Mouse (Mus musculus): Measurements from ENCODE around the gene Lnx2. TPM values are rescaled to one million over a fixed set of nuclear protein-coding genes. Genes with fewer than 3 reads are reported as not detected.
A peak's percentile ranks its signal among the peaks of the same experiment; 100 is the strongest.

Gene Lnx2
- polyA plus RNA-seq, 1 experiment from 2014 or later, result 4.7 TPM

DNA sequence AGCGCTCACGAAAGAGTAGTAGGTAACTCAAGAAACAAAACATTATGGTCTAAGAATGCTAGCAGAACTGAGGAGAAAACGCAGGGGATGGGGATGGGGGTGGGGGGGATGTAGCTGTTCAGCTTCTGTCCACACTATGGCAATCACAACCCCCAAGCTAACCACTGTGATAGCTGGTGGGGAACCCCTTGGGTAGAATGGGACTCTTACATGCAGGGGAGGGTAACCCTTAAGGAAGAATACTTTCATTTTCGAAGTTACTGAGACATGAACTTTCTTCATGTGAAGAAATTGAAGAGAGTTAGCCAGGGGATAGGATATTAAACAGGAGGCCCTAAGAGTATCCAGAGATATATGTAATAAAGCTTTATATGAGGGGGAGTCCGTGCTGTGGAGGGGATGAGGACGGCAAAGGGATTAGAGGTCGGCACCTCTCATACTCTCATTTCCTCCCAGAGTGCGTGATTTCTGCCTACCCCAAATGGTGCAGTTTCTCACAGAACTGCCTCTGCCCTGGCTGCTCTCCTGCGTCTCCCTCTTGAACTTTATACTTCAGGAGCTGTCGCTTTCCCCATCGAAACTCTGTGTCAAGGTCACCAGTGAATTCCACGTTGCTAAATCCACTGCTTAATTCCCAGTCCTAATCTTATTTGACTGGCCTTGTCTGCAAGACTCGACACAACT, 25.4 kb downstream of the Lnx2 start:
- Histone ChIP-seq H3K27me3 (no peaks in the 10 kb centered on the region), H3K27ac (replicated peaks) (no peak overlapping the region), H3K36me3 (replicated peaks) (no peaks in the 10 kb centered on the region), H3K9me3 (replicated peaks) (no peaks in the 10 kb centered on the region), H3K9ac (no peak overlapping the region), H3K4me2 (peak overlapping the region; percentile 27), H3K4me3 (replicated peaks) (no peak overlapping the region), H3K4me1 (replicated peaks) (peaks cover 62% of the 10 kb centered on the region)
- ATAC-seq (ENCODE audit: insufficient read depth), result no peak
- 56% methylated on average over 13 of the region's 13 CpGs for WGBS (ENCODE audit: insufficient replicate concordance)

DNA sequence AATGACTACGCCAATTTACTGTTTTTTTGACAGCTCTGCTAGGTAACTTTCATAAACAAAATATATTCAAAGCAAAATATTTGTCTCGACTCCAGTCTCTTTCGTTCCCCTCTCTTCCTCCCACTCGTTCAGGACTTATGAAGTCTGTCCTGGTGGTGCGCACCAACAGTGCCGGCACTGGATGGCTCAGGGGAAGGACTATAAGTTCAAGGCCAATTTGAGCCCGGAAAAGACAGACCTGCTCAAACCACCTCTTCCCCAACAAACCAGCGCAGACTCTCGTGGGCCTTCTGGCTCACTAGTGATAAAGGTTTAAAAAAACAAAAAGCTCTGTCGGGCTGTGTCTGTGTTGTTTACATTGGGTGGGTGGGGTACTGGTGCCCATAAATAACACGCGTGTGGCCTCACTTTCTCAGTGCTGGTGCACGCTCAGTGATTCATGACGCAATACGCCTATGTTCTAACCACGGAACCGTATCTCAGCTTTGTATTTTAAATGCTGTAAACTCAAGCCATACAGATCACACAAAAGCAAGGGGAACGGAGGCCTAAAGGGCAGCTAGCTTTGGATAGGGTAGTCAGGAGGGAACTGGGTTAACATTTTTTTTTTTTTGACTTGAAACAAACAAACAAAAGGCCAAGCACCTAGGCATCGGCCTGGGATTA, 26.7 kb downstream of the Lnx2 start:
- no peak for ATAC-seq (ENCODE audit: insufficient read depth)
- Histone ChIP-seq H3K9me3 (replicated peaks) (no peaks in the 10 kb centered on the region), H3K4me1 (replicated peaks) (peaks cover 53% of the 10 kb centered on the region), H3K27me3 (no peaks in the 10 kb centered on the region), H3K4me2 (no peak overlapping the region), H3K9ac (no peak overlapping the region), H3K4me3 (replicated peaks) (no peak overlapping the region), H3K36me3 (replicated peaks) (no peaks in the 10 kb centered on the region), H3K27ac (replicated peaks) (no peak overlapping the region)
- 53% methylated on average over 19 of the region's 19 CpGs for WGBS (ENCODE audit: insufficient replicate concordance)

DNA sequence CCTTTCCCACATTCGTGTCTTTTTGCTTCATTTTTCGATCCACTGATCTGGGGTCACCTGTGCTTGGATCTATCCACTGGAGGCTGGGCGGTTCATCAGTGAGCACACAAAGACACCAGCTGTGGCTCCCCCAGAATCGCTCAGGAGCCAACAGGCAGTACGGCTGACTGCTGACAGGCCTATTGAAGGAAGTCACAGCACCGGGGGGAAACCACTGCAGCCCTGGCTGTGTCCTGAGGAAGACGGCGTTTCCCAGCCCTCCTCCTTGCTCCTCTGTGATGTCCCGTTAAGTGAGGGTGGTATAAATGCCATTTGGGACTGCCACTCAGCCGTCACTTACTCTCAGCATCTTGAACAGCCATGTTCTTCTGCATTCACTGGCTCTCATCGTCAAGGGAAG, 30.5 kb downstream of the Lnx2 start:
- Histone ChIP-seq H3K27me3 (no peaks in the 10 kb centered on the region), H3K9ac (no peak overlapping the region), H3K9me3 (replicated peaks) (no peaks in the 10 kb centered on the region), H3K4me2 (no peak overlapping the region), H3K4me1 (replicated peaks) (peaks cover 23% of the 10 kb centered on the region), H3K4me3 (replicated peaks) (no peak overlapping the region), H3K27ac (replicated peaks) (no peak overlapping the region), H3K36me3 (replicated peaks) (peaks cover 9% of the 10 kb centered on the region; the same call in 1 of the 2 replicates)
- WGBS (ENCODE audit: insufficient replicate concordance), result 53% methylated on average over 11 of the region's 11 CpGs
- ATAC-seq (ENCODE audit: insufficient read depth), result no peak

DNA sequence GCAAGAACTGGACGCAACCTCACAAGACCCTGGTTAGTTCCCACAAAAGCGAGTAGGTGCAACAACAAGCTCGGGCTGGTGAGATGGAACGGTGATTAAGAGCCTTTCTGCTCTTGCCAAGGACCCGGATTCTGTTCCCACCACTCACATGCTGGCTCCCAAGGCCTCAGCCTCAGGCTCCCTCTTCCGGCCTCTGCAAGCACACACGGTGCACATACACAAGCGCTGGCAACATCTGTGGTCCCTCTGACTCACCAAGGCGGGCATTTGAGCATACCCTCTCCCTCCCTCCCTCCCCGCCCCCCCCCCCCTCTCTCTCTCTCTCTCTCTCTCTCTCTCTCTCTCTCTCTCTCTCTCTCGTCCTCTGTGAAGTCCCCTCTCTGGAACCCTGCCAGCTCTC, 31.1 kb downstream of the Lnx2 start:
- Histone ChIP-seq H3K4me1 (replicated peaks) (peaks cover 21% of the 10 kb centered on the region), H3K9ac (no peak overlapping the region), H3K4me3 (replicated peaks) (no peak overlapping the region), H3K27ac (replicated peaks) (no peak overlapping the region), H3K9me3 (replicated peaks) (no peaks in the 10 kb centered on the region), H3K4me2 (no peak overlapping the region), H3K36me3 (replicated peaks) (peaks cover 9% of the 10 kb centered on the region; the same call in 1 of the 2 replicates), H3K27me3 (no peaks in the 10 kb centered on the region)
- WGBS (ENCODE audit: insufficient replicate concordance), result 65% methylated on average over 11 of the region's 11 CpGs
- ATAC-seq (ENCODE audit: insufficient read depth), result no peak

DNA sequence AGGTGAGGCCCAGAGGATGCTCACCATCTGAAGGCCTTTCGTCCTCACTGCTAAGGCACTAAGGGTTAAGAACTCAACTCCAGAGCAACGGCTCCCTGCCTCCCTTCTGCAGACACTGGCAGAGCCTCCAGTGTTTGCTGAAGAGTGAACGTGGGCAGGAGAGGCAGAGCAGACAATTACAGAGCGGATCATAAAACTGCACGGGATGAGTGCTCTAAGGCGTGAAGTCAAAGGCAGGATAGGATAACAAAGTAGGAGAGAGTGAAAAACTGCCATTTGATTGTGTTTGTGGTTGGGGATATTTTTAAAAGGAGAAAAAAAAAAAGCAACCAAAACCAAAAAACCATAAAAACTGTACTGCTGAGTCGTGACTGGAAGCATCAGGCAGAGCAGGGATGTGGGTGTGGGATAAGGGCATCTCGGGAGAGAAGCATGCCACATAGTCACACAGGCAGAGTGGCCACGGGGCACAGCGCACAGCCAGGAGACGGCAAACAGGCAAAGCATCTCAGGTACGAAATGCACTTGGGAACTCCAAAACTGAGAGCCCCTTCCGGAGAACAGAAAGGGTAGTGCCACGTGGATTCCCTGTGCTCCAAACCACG, 33.0 kb downstream of the Lnx2 start:
- no peak for ATAC-seq (ENCODE audit: insufficient read depth)
- H3K9me3 ChIP-seq (replicated peaks), result no peaks in the 10 kb centered on the region
- peaks cover 9% of the 10 kb centered on the region; the same call in 1 of the 2 replicates for H3K36me3 ChIP-seq (replicated peaks)
- H3K4me1 ChIP-seq (replicated peaks), result peaks cover 5% of the 10 kb centered on the region
- H3K9ac ChIP-seq, result no peak overlapping the region
- no peaks in the 10 kb centered on the region for H3K27me3 ChIP-seq
- 71% methylated on average over 15 of the region's 15 CpGs for WGBS (ENCODE audit: insufficient replicate concordance)
- H3K27ac ChIP-seq (replicated peaks), result no peak overlapping the region
- H3K4me2 ChIP-seq, result no peak overlapping the region
- no peak overlapping the region for H3K4me3 ChIP-seq (replicated peaks)

DNA sequence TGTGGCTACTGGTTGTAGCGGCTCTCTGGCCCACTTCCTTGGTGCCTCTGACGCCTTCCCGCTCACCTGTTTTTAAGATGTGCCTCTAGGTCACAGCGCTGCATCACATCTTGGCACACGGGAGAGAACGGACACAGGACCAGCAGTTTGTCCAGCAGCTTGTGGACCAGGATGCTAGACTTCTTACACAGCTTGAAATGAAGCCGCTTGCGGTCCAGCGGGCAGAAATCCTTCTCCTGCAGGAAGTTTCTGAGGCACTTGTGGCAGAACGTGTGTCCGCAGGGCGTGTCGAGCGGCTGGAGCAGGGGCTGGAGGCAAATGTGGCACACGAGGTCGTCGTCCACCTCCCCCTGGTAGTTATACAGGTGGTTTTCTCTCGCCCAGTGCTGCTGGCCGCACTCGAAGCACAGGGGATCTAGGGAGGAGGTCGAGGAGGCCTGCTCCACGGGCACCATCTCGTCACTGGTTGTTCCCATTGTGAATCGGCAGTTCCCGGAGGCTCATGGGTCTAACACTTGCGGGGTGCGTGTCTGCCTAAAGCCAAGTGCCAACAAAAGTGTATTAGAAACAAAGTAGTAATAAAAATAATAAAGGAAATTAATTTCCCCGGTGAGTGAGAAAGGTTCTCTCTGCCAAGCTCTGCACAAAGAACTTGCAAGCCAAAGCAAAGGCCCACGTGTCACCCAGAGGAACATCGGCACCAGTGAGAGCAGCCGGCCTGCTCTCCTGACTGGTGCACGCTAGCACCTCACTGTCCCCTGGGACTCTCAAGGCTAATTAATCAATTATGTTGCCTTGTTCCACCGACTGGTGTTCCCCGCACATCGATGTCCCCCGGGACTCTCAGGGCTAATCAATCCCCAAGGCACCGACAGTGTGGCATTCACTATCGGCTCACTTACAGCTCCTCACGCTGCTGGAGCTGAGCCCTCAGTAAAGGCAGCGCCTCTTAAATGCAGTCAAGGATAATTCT, 34.1 kb downstream of the Lnx2 start:
- peaks cover 12% of the 10 kb centered on the region for H3K4me1 ChIP-seq (replicated peaks)
- 82% methylated on average over 40 of the region's 40 CpGs for WGBS (ENCODE audit: insufficient replicate concordance)
- no peaks in the 10 kb centered on the region for H3K27me3 ChIP-seq
- H3K9ac ChIP-seq, result no peak overlapping the region
- no peak overlapping the region for H3K27ac ChIP-seq (replicated peaks)
- no peak for ATAC-seq (ENCODE audit: insufficient read depth)
- no peak overlapping the region for H3K4me2 ChIP-seq
- H3K9me3 ChIP-seq (replicated peaks), result no peaks in the 10 kb centered on the region
- H3K36me3 ChIP-seq (replicated peaks), result peaks cover 9% of the 10 kb centered on the region; the same call in 1 of the 2 replicates
- no peak overlapping the region for H3K4me3 ChIP-seq (replicated peaks)

DNA sequence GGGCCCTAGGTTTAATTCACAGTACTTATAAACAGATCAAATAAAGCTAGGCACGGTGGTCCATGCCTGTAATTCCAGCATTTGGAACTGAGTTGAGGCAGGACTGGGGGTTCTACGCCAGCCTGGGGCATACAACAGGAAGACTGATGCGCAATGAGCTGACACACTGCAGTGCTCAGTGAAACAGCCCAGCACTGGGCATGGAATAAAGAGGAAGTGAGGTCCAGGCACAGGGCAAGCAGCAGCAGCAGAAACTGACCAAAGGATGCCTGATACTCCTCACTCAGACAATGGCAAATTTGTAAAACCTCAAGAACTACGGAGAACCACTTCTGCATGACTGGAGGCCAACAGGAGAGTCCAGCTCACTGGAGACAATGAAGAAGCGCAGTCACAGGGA, 37.0 kb downstream of the Lnx2 start:
- 59% methylated on average over 5 of the region's 5 CpGs for WGBS (ENCODE audit: insufficient replicate concordance)
- no peak overlapping the region for H3K27ac ChIP-seq (replicated peaks)
- H3K4me2 ChIP-seq, result no peak overlapping the region

DNA sequence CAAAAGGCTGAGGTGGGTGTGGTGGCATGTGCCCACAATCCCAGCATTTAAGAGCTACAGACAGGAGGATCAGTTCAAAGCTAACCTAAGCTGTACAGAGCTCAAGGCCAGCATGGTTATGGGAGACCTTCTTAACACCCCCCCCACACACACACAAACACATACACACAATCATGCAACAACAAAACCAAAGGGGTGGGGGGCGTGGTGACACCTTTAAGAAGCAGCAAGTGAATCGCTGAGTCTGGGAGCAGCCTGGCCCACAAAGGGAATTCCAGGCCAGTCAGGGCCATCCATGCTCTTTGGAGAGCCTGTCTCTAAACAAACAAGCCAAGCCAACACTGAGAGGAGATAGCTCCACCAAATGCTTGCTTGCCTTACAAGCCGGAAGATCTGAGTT, 38.8 kb downstream of the Lnx2 start:
- Histone ChIP-seq H3K27ac (replicated peaks) (no peak overlapping the region), H3K27me3 (no peaks in the 10 kb centered on the region), H3K4me1 (replicated peaks) (peaks cover 7% of the 10 kb centered on the region), H3K4me2 (no peak overlapping the region), H3K4me3 (replicated peaks) (no peak overlapping the region), H3K9me3 (replicated peaks) (no peaks in the 10 kb centered on the region), H3K9ac (no peak overlapping the region), H3K36me3 (replicated peaks) (peaks cover 9% of the 10 kb centered on the region; the same call in 1 of the 2 replicates)
- WGBS (ENCODE audit: insufficient replicate concordance), result 59% methylated on average over 3 of the region's 3 CpGs
- ATAC-seq (ENCODE audit: insufficient read depth), result no peak

More for the DNA sequence above, 37.0 kb downstream of the Lnx2 start:
- Histone ChIP-seq H3K27me3 (no peaks in the 10 kb centered on the region), H3K36me3 (replicated peaks) (peaks cover 9% of the 10 kb centered on the region; the same call in 1 of the 2 replicates), H3K4me3 (replicated peaks) (no peak overlapping the region), H3K4me1 (replicated peaks) (peaks cover 7% of the 10 kb centered on the region), H3K9ac (no peak overlapping the region), H3K9me3 (replicated peaks) (no peaks in the 10 kb centered on the region)
- ATAC-seq (ENCODE audit: insufficient read depth), result no peak

DNA sequence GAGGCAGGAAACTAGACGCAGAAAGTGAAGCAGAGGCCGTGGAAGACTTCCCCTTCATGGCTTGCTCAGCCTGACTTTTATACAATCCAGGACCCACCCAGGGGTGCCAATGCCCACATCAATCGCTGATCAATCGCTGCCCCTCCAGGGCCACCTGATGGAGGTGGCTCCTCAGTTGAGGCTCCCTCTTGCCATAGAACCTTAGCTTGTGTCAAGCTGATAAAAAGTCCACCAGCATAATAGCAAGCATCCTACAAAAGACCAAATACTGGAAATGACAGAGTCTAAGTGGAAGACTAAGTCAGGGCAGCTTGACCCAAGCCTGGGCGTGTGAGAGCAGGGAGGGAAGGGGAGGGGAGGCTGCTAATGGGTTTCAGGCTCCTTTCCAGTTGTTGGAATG, 39.7 kb downstream of the Lnx2 start:
- no peak overlapping the region for H3K4me2 ChIP-seq
- H3K27me3 ChIP-seq, result no peaks in the 10 kb centered on the region
- H3K27ac ChIP-seq (replicated peaks), result no peak overlapping the region
- ATAC-seq (ENCODE audit: insufficient read depth), result no peak
- peaks cover 7% of the 10 kb centered on the region for H3K4me1 ChIP-seq (replicated peaks)
- 66% methylated on average over 5 of the region's 5 CpGs for WGBS (ENCODE audit: insufficient replicate concordance)
- H3K36me3 ChIP-seq (replicated peaks), result peaks cover 14% of the 10 kb centered on the region
- H3K4me3 ChIP-seq (replicated peaks), result no peak overlapping the region
- no peaks in the 10 kb centered on the region for H3K9me3 ChIP-seq (replicated peaks)
- H3K9ac ChIP-seq, result no peak overlapping the region

DNA sequence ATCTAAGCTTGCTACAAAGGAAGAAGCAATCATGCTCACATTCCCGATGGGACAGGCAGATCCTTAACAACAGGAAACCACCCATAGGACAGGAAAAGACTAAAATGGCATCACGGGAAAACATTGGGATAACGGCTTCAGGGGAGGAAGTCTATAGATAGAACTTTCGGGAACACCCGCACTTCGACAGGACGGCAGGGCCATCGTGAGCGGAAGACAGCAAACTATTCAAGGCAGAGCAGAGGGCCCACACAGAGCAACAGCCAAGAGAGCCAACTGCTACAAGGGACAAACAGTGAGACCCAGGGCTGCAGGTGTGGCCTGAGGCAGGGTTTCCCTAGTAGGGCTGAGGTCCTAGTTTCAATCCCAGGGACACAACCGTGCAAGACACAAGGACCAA, 40.4 kb downstream of the Lnx2 start:
- H3K27ac ChIP-seq (replicated peaks), result no peak overlapping the region
- H3K27me3 ChIP-seq, result no peaks in the 10 kb centered on the region
- H3K4me1 ChIP-seq (replicated peaks), result peaks cover 7% of the 10 kb centered on the region
- peaks cover 9% of the 10 kb centered on the region for H3K36me3 ChIP-seq (replicated peaks)
- no peak for ATAC-seq (ENCODE audit: insufficient read depth)
- no peak overlapping the region for H3K4me2 ChIP-seq
- H3K9ac ChIP-seq, result no peak overlapping the region
- no peaks in the 10 kb centered on the region for H3K9me3 ChIP-seq (replicated peaks)
- H3K4me3 ChIP-seq (replicated peaks), result no peak overlapping the region
- WGBS (ENCODE audit: insufficient replicate concordance), result 67% methylated on average over 10 of the region's 10 CpGs
